Mouse (Mus musculus): ENCODE measurements around the gene Med10. TPM values are rescaled to one million over a fixed set of nuclear protein-coding genes. Genes with fewer than 3 reads are reported as not detected.

The Med10 gene
- 227 and 230 TPM in 2 replicates for polyA plus RNA-seq (2014; fragmentation: Nextera tagmentation; extraction: Ambion mirVana)

- DNase-seq (ENCODE audit: low spot score) (no peak), ATAC-seq (ENCODE audit: low FRiP score) (no peak)
- Histone ChIP-seq H3K27me3 (ENCODE audit: control insufficient read depth, insufficient read depth, low read length) (no peaks in the 10 kb centered on the region), H3K4me1 (replicated peaks; ENCODE audit: control insufficient read depth, insufficient read depth, low read length) (no peaks in the 10 kb centered on the region), H3K9ac (ENCODE audit: low read depth, low read length) (no peak within 1 kb of the TSS), H3K36me3 (ENCODE audit: control insufficient read depth, insufficient read depth, low read length) (no peaks in the 10 kb centered on the region), H3K27ac (ENCODE audit: low read depth, low read length) (no peak within 1 kb of the TSS), H3K9me3 (ENCODE audit: control insufficient read depth, low read length) (no peaks in the 10 kb centered on the region), H3K4me3 (ENCODE audit: low read depth, low read length) (no peak within 1 kb of the TSS), H3K4me2 (replicated peaks; ENCODE audit: low read depth, low read length) (no peak within 1 kb of the TSS)
- WGBS: 82% methylated on average over 5 of the region's 5 CpGs
These were observed at the start of gene Med10 for GRCm38 (mm10) chr13:69802095-69802494. Med10 (plus strand) TSS chr13:69802395.

DNA sequence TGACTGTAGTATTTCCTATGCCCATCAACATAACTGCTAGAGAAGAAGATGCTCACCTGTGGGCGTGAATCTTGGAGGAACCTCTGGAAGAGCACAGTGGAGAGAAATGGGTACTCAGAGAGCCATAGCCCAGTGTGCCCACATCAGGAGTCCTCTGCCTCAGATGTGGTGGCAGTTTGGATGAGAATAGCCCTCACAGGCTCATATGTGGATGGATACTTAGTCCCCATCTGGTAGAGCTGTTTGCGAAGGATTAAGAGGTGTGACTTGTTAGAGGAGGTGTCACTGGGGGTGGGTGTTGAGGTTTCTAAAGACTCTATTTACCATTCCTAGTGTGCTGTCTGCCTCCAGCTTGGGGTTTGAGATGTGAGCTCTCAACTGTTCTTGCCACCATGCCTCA lies 49.3 kb upstream of the Med10 start:
- no peaks in the 10 kb centered on the region for H3K27me3 ChIP-seq (ENCODE audit: control insufficient read depth, insufficient read depth, low read length)
- WGBS: 80% methylated on average over 2 of the region's 2 CpGs
- H3K4me3 ChIP-seq (ENCODE audit: low read depth, low read length): no peak overlapping the region
- H3K4me2 ChIP-seq (replicated peaks; ENCODE audit: low read depth, low read length): no peak overlapping the region
- no peaks in the 10 kb centered on the region for H3K4me1 ChIP-seq (replicated peaks; ENCODE audit: control insufficient read depth, insufficient read depth, low read length)
- H3K36me3 ChIP-seq (ENCODE audit: control insufficient read depth, insufficient read depth, low read length): no peaks in the 10 kb centered on the region
- H3K9me3 ChIP-seq (ENCODE audit: control insufficient read depth, low read length): no peaks in the 10 kb centered on the region
- ATAC-seq (ENCODE audit: low FRiP score) (no peak), DNase-seq (ENCODE audit: low spot score) (no peak)
- no peak overlapping the region for H3K27ac ChIP-seq (ENCODE audit: low read depth, low read length)
- no peak overlapping the region for H3K9ac ChIP-seq (ENCODE audit: low read depth, low read length)

DNA sequence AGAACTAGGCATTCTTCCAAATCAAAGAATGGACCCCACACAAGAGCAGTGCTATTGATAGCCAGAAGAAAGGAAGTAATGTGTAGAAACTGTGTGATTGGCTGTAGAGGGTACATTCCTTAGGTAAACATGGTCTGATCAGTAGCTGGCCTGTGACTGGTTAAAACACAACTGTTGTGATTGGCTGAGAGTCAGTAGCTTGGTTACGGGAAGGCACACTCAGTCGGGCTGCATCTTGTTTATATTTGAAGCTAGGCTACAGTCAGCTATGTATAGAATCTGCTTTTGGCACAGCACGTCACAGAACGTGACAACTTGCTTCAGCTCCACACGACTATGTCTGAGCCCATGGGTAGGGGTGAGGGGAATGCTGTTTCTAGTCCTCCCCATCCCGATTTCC lies 43.2 kb upstream of the Med10 start:
- WGBS: 82% methylated on average over 6 of the region's 6 CpGs
- no peak overlapping the region for H3K9ac ChIP-seq (ENCODE audit: low read depth, low read length)
- ATAC-seq (ENCODE audit: low FRiP score) (no peak), DNase-seq (ENCODE audit: low spot score) (no peak)
- H3K4me3 ChIP-seq (ENCODE audit: low read depth, low read length): no peak overlapping the region
- no peak overlapping the region for H3K4me2 ChIP-seq (replicated peaks; ENCODE audit: low read depth, low read length)
- no peak overlapping the region for H3K27ac ChIP-seq (ENCODE audit: low read depth, low read length)
- H3K36me3 ChIP-seq (ENCODE audit: control insufficient read depth, insufficient read depth, low read length): no peaks in the 10 kb centered on the region
- no peaks in the 10 kb centered on the region for H3K27me3 ChIP-seq (ENCODE audit: control insufficient read depth, insufficient read depth, low read length)
- no peaks in the 10 kb centered on the region for H3K4me1 ChIP-seq (replicated peaks; ENCODE audit: control insufficient read depth, insufficient read depth, low read length)
- H3K9me3 ChIP-seq (ENCODE audit: control insufficient read depth, low read length): no peaks in the 10 kb centered on the region

DNA sequence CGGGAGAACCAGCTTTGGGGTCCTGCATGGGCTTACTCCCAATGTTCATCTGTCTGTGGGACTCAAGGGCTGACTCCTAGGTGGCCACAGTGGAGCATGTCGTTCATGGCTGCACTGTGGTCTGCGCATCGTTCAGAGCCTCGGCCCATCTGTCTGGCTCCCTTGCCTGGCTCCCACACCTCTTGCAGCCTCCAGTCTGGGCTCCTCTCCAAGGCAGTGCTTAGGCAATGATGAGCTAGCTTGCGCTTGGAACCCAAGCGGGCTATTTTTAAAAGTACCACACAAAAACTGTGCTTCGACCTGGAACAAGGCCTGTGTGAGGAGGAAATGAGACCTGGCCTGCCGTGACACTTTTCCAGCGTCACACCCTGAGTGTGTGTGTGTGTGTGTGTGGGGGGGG lies 40.8 kb upstream of the Med10 start:
- no peak for DNase-seq (ENCODE audit: low spot score)
- H3K9ac ChIP-seq (ENCODE audit: low read depth, low read length): no peak overlapping the region
- 93% methylated on average over 10 of the region's 10 CpGs for WGBS
- no peaks in the 10 kb centered on the region for H3K36me3 ChIP-seq (ENCODE audit: control insufficient read depth, insufficient read depth, low read length)
- H3K4me3 ChIP-seq (ENCODE audit: low read depth, low read length): no peak overlapping the region
- H3K4me2 ChIP-seq (replicated peaks; ENCODE audit: low read depth, low read length): no peak overlapping the region
- ATAC-seq (ENCODE audit: low FRiP score): no peak
- H3K9me3 ChIP-seq (ENCODE audit: control insufficient read depth, low read length): no peaks in the 10 kb centered on the region
- H3K27me3 ChIP-seq (ENCODE audit: control insufficient read depth, insufficient read depth, low read length): no peaks in the 10 kb centered on the region
- no peak overlapping the region for H3K27ac ChIP-seq (ENCODE audit: low read depth, low read length)
- H3K4me1 ChIP-seq (replicated peaks; ENCODE audit: control insufficient read depth, insufficient read depth, low read length): no peaks in the 10 kb centered on the region

- Histone ChIP-seq H3K9ac (ENCODE audit: low read depth, low read length) (no peak overlapping the region), H3K27ac (ENCODE audit: low read depth, low read length) (no peak overlapping the region), H3K27me3 (ENCODE audit: control insufficient read depth, insufficient read depth, low read length) (no peaks in the 10 kb centered on the region), H3K4me3 (ENCODE audit: low read depth, low read length) (no peak overlapping the region), H3K4me1 (replicated peaks; ENCODE audit: control insufficient read depth, insufficient read depth, low read length) (no peaks in the 10 kb centered on the region), H3K9me3 (ENCODE audit: control insufficient read depth, low read length) (no peaks in the 10 kb centered on the region), H3K36me3 (ENCODE audit: control insufficient read depth, insufficient read depth, low read length) (no peaks in the 10 kb centered on the region), H3K4me2 (replicated peaks; ENCODE audit: low read depth, low read length) (no peak overlapping the region)
- WGBS: 83% methylated on average over 9 of the region's 9 CpGs
- DNase-seq (ENCODE audit: low spot score) (no peak), ATAC-seq (ENCODE audit: low FRiP score) (no peak)
These were observed 37.5 kb upstream of the Med10 start for GRCm38 (mm10) chr13:69764646-69765045.

GRCm38 (mm10) chr13:69768152-69768551 lies 34.0 kb upstream of the Med10 start:
- Histone ChIP-seq H3K27me3 (ENCODE audit: control insufficient read depth, insufficient read depth, low read length) (no peaks in the 10 kb centered on the region), H3K4me1 (replicated peaks; ENCODE audit: control insufficient read depth, insufficient read depth, low read length) (no peaks in the 10 kb centered on the region), H3K4me3 (ENCODE audit: low read depth, low read length) (no peak overlapping the region), H3K9ac (ENCODE audit: low read depth, low read length) (no peak overlapping the region), H3K4me2 (replicated peaks; ENCODE audit: low read depth, low read length) (no peak overlapping the region), H3K27ac (ENCODE audit: low read depth, low read length) (no peak overlapping the region), H3K9me3 (ENCODE audit: control insufficient read depth, low read length) (no peaks in the 10 kb centered on the region), H3K36me3 (ENCODE audit: control insufficient read depth, insufficient read depth, low read length) (no peaks in the 10 kb centered on the region)
- 90% methylated on average over 10 of the region's 10 CpGs for WGBS
- no peak for ATAC-seq (ENCODE audit: low FRiP score)
- DNase-seq (ENCODE audit: low spot score): no peak

- no peak overlapping the region for H3K4me3 ChIP-seq (ENCODE audit: low read depth, low read length)
These were observed 31.4 kb upstream of the Med10 start for GRCm38 (mm10) chr13:69770538-69771456.

DNA sequence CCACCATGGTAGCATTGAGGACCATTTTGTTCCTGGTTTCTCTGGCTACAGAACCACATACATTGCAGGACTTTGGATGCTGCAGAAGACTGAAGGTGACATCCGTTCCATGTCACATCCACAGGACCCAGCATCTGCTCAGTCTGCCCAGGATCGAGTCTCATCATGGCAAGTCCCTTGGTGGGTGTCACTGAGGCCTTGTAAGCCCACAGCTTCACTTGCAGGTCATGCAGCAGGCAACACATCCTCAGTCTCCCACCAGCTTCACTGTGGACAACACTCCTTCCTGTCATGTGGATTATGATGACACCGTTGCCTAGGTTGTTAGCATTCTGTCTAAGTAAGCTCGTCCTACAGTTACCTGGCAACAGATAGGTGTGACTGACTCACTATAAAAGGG lies 29.8 kb upstream of the Med10 start:
- 84% methylated on average over 4 of the region's 4 CpGs for WGBS
- Histone ChIP-seq H3K4me2 (replicated peaks; ENCODE audit: low read depth, low read length) (no peak overlapping the region), H3K9me3 (ENCODE audit: control insufficient read depth, low read length) (no peaks in the 10 kb centered on the region), H3K36me3 (ENCODE audit: control insufficient read depth, insufficient read depth, low read length) (no peaks in the 10 kb centered on the region), H3K9ac (ENCODE audit: low read depth, low read length) (no peak overlapping the region), H3K4me1 (replicated peaks; ENCODE audit: control insufficient read depth, insufficient read depth, low read length) (no peaks in the 10 kb centered on the region), H3K27me3 (ENCODE audit: control insufficient read depth, insufficient read depth, low read length) (no peaks in the 10 kb centered on the region), H3K27ac (ENCODE audit: low read depth, low read length) (no peak overlapping the region), H3K4me3 (ENCODE audit: low read depth, low read length) (no peak overlapping the region)
- DNase-seq (ENCODE audit: low spot score) (no peak), ATAC-seq (ENCODE audit: low FRiP score) (no peak)

More at GRCm38 (mm10) chr13:69770538-69771456, 31.4 kb upstream of the Med10 start:
- DNase-seq (ENCODE audit: low spot score): no peak
- Histone ChIP-seq H3K9me3 (ENCODE audit: control insufficient read depth, low read length) (no peaks in the 10 kb centered on the region), H3K27ac (ENCODE audit: low read depth, low read length) (no peak overlapping the region), H3K27me3 (ENCODE audit: control insufficient read depth, insufficient read depth, low read length) (no peaks in the 10 kb centered on the region), H3K4me1 (replicated peaks; ENCODE audit: control insufficient read depth, insufficient read depth, low read length) (no peaks in the 10 kb centered on the region), H3K4me2 (replicated peaks; ENCODE audit: low read depth, low read length) (no peak overlapping the region), H3K36me3 (ENCODE audit: control insufficient read depth, insufficient read depth, low read length) (no peaks in the 10 kb centered on the region), H3K9ac (ENCODE audit: low read depth, low read length) (no peak overlapping the region)
- no peak for ATAC-seq (ENCODE audit: low FRiP score)
- WGBS: 90% methylated on average over 12 of the region's 12 CpGs

DNA sequence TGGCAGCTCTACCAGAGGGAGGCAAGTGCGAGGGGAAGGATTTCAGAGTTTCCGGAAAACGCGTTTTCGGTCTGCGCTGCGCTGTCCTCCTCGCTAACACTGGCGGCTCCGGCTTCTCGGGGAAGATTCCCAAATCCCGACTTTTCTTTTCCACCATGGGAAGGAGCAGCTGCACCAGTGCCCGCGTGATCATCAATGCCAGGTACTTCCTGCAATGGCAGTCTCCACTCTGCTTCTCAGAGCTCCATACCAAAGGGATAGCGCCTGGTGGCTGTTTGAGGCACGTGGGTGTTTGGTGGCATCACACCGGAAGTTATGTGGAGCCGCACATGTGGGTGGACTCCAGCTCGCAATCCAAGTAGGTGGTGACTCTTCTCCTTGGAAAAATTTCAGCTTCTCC lies 24.0 kb upstream of the Med10 start:
- no peak overlapping the region for H3K9ac ChIP-seq (ENCODE audit: low read depth, low read length)
- H3K4me3 ChIP-seq (ENCODE audit: low read depth, low read length): no peak overlapping the region
- H3K4me1 ChIP-seq (replicated peaks; ENCODE audit: control insufficient read depth, insufficient read depth, low read length): no peaks in the 10 kb centered on the region
- 93% methylated on average over 19 of the region's 19 CpGs for WGBS
- no peak overlapping the region for H3K4me2 ChIP-seq (replicated peaks; ENCODE audit: low read depth, low read length)
- DNase-seq (ENCODE audit: low spot score) (no peak), ATAC-seq (ENCODE audit: low FRiP score) (no peak)
- H3K9me3 ChIP-seq (ENCODE audit: control insufficient read depth, low read length): no peaks in the 10 kb centered on the region
- no peaks in the 10 kb centered on the region for H3K27me3 ChIP-seq (ENCODE audit: control insufficient read depth, insufficient read depth, low read length)
- H3K27ac ChIP-seq (ENCODE audit: low read depth, low read length): no peak overlapping the region
- no peaks in the 10 kb centered on the region for H3K36me3 ChIP-seq (ENCODE audit: control insufficient read depth, insufficient read depth, low read length)
